ENCODE assay signal across 22 mouse cellular contexts in genomic region chr11:4853021-4853420, GRCm38 (mm10). TPM values are rescaled to one million over a fixed set of nuclear protein-coding genes. Genes with fewer than 3 reads are reported as not detected.
DNase-seq lines count a peak whose midpoint lies in the region; ATAC-seq and TF ChIP-seq lines count a peak whose summit lies in the region.
"Had no signal": no experiment of that assay in that cellular context is flagged by ENCODE, and none has a peak within 500 bp of the region (broad histone marks: within the 10 kb centered on the region; RNA-seq: fewer than 3 reads in every experiment).

No protein-coding gene starts in this region.

- H3K27ac ChIP-seq in intestine, postnatal 0 days (ENCODE audit: low read depth, low read length): no peak overlapping the region
- H3K27ac ChIP-seq in intestine, embryonic 16.5 days (ENCODE audit: low read length): no peak overlapping the region
- no peak overlapping the region for H3K27ac ChIP-seq in stomach, postnatal 0 days (replicated peaks)
- H3K27ac ChIP-seq: embryonic facial prominence, embryonic 12.5 days; heart, adult 2 months; heart, embryonic 15.5 days; hindbrain, embryonic 13.5 days; hindbrain, postnatal 0 days; intestine, embryonic 15.5 days had no signal

- H3K4me1 ChIP-seq in intestine, postnatal 0 days (replicated peaks; ENCODE audit: control insufficient read depth, insufficient read depth, low read length): no peaks in the 10 kb centered on the region
- H3K4me1 ChIP-seq in intestine, embryonic 16.5 days (ENCODE audit: control insufficient read depth, insufficient read depth, low read length): peaks cover 2% of the 10 kb centered on the region
- H3K4me1 ChIP-seq in E14TG2a.4 (replicated peaks; ENCODE audit: low read depth, low read length): peaks cover 44% of the 10 kb centered on the region
- H3K4me1 ChIP-seq in stomach, postnatal 0 days (replicated peaks; ENCODE audit: control insufficient read depth, insufficient read depth): no peaks in the 10 kb centered on the region

- 0 out of 2 replicates have a peak, but pooled peaks have one; percentile 15 for TF ChIP-seq CTCF in intestine, postnatal 0 days (IDR thresholded peaks at IDR 0.05; ENCODE audit: low read depth)
- TF ChIP-seq CTCF in E14TG2a.4 (conservative IDR thresholded peaks at IDR 0.05; ENCODE audit: low read length) (peak; percentile 31; the same call in 1 of the 2 replicates), Patski (IDR thresholded peaks at IDR 0.05) (peak; percentile 14)
- peak; percentile 20; the same call in 1 of the 2 replicates for TF ChIP-seq CTCF in stomach, postnatal 0 days (IDR thresholded peaks at IDR 0.05; ENCODE audit: low read depth)

- no peak overlapping the region for H3K4me3 ChIP-seq in intestine, postnatal 0 days (ENCODE audit: low read depth, low read length)
- no peak overlapping the region for H3K4me3 ChIP-seq in intestine, embryonic 16.5 days (ENCODE audit: low read length)
- no peak overlapping the region for H3K4me3 ChIP-seq in E14TG2a.4 (replicated peaks; ENCODE audit: low read length)
- H3K4me3 ChIP-seq in stomach, postnatal 0 days (ENCODE audit: low read depth, low read length): no peak overlapping the region
- H3K4me3 ChIP-seq: embryonic facial prominence, embryonic 12.5 days; heart, adult 2 months; heart, embryonic 15.5 days; hindbrain, embryonic 13.5 days; intestine, embryonic 15.5 days had no signal

- in situ Hi-C loops in Patski (cut with MboI; ENCODE audit: low pct_unique_long_range_greater_than_20kb): no loop called here

- ATAC-seq in intestine, postnatal 0 days: no peak
- ATAC-seq in intestine, embryonic 16.5 days: no peak
- no peak for ATAC-seq in Patski
- no peak for ATAC-seq in stomach, postnatal 0 days (ENCODE audit: low FRiP score, low TSS enrichment)
- no peak for ATAC-seq in inflammation-experienced regulatory T-cells, adult 6 months
- ATAC-seq: activated CD4-positive, CD25-positive, alpha-beta regulatory T cell, adult 4 months; forebrain, embryonic 16.5 days; hindbrain, postnatal 0 days; intestine, embryonic 15.5 days had no signal

- H3K27me3 ChIP-seq in intestine, postnatal 0 days (replicated peaks; ENCODE audit: control insufficient read depth, insufficient read depth, low read length): no peaks in the 10 kb centered on the region
- H3K27me3 ChIP-seq in intestine, embryonic 16.5 days (replicated peaks; ENCODE audit: control insufficient read depth, insufficient read depth, low read length): no peaks in the 10 kb centered on the region
- H3K27me3 ChIP-seq in E14TG2a.4 (ENCODE audit: insufficient read depth, low read length): no peaks in the 10 kb centered on the region
- no peaks in the 10 kb centered on the region for H3K27me3 ChIP-seq in Patski
- no peaks in the 10 kb centered on the region for H3K27me3 ChIP-seq in stomach, postnatal 0 days (ENCODE audit: control insufficient read depth, insufficient read depth, low read length)
- H3K27me3 ChIP-seq: embryonic facial prominence, embryonic 12.5 days; heart, embryonic 15.5 days; hindbrain, embryonic 13.5 days; intestine, embryonic 15.5 days had no signal

- DNase-seq in Patski (ENCODE audit: low read depth, low spot score): no peak
- no peak for DNase-seq in stomach, postnatal 0 days (ENCODE audit: low spot score)
- DNase-seq in cerebellum, adult 9-11 months: no peak
- DNase-seq: adrenal gland, adult 2 months; adrenal gland, postnatal 25 days; cerebellum, adult 2 months; cerebellum, postnatal 25 days; gastrocnemius, postnatal 14 days; heart, adult 2 months; heart, postnatal 14 days had no signal

- CTCF ChIA-PET in Patski (lab: Charles Lee): interaction anchor here (1.0 to 1.4 kb wide), 2 partner anchors 8 to 30 kb away, joined by 3 to 4 read pairs; no protein-coding TSS in a partner anchor

- no peaks in the 10 kb centered on the region for H3K36me3 ChIP-seq in intestine, postnatal 0 days (ENCODE audit: control insufficient read depth, insufficient read depth)
- H3K36me3 ChIP-seq in intestine, embryonic 16.5 days (ENCODE audit: control insufficient read depth, insufficient read depth, low read length): no peaks in the 10 kb centered on the region
- H3K36me3 ChIP-seq in E14TG2a.4 (ENCODE audit: insufficient read depth, low read length): 0 out of 2 replicates have a peak, but pooled peaks cover 7% of the 10 kb centered on the region
- H3K36me3 ChIP-seq in stomach, postnatal 0 days (ENCODE audit: control insufficient read depth, insufficient read depth, low read length): no peaks in the 10 kb centered on the region
- H3K36me3 ChIP-seq: embryonic facial prominence, embryonic 12.5 days; heart, embryonic 15.5 days; hindbrain, embryonic 13.5 days; intestine, embryonic 15.5 days had no signal

- no peaks in the 10 kb centered on the region for H3K9me3 ChIP-seq in intestine, postnatal 0 days (ENCODE audit: control insufficient read depth)
- H3K9me3 ChIP-seq in intestine, embryonic 16.5 days (ENCODE audit: control insufficient read depth, low read length): no peaks in the 10 kb centered on the region
- peaks cover 9% of the 10 kb centered on the region for H3K9me3 ChIP-seq in E14TG2a.4 (ENCODE audit: low read length)
- no peaks in the 10 kb centered on the region for H3K9me3 ChIP-seq in stomach, postnatal 0 days (ENCODE audit: control insufficient read depth, low read length)
- H3K9me3 ChIP-seq: embryonic facial prominence, embryonic 12.5 days; heart, embryonic 15.5 days; hindbrain, embryonic 13.5 days; intestine, embryonic 15.5 days had no signal

- TF ChIP-seq EP300 in stomach, postnatal 0 days (optimal IDR thresholded peaks at IDR 0.05): no peak

- POLR2A ChIA-PET in Patski (lab: Charles Lee): no interaction called here

- no peak overlapping the region for H3K4me2 ChIP-seq in intestine, postnatal 0 days (replicated peaks; ENCODE audit: low read depth)
- no peak overlapping the region for H3K4me2 ChIP-seq in intestine, embryonic 16.5 days (ENCODE audit: low read depth, low read length)
- no peak overlapping the region for H3K4me2 ChIP-seq in stomach, postnatal 0 days (replicated peaks; ENCODE audit: low read depth)
- H3K4me2 ChIP-seq: embryonic facial prominence, embryonic 12.5 days; heart, embryonic 11.5 days; heart, embryonic 15.5 days; hindbrain, embryonic 13.5 days; intestine, embryonic 15.5 days had no signal

- no peak overlapping the region for H3K9ac ChIP-seq in intestine, postnatal 0 days (ENCODE audit: low read depth, low read length)
- no peak overlapping the region for H3K9ac ChIP-seq in intestine, embryonic 16.5 days (ENCODE audit: low read depth, low read length)
- no peak overlapping the region for H3K9ac ChIP-seq in stomach, postnatal 0 days (ENCODE audit: low read length)
- H3K9ac ChIP-seq: embryonic facial prominence, embryonic 12.5 days; heart, embryonic 15.5 days; hindbrain, embryonic 13.5 days; intestine, embryonic 15.5 days had no signal

RNA-seq across cellular contexts. Expression of gene Nf2, which starts 3.7 kb away (rescaled TPM):
- 16.0 and 16.6 TPM in 2 replicates for polyA plus RNA-seq in intestine, postnatal 0 days (2015; fragmentation: Nextera tagmentation; extraction: Ambion mirVana)
- polyA plus RNA-seq in intestine, embryonic 16.5 days (2015; fragmentation: Nextera tagmentation; extraction: Ambion mirVana): 38.0 and 38.8 TPM in 2 replicates
- 93.1 TPM for polyA plus RNA-seq in Patski (2021)
- polyA plus RNA-seq in stomach, postnatal 0 days (2015; fragmentation: Nextera tagmentation; extraction: Ambion mirVana): 18.2 and 18.7 TPM in 2 replicates
- 10 to 100 TPM; 18.7 to 22.5 (median 19.3) TPM for polyA plus RNA-seq in inflammation-experienced regulatory T-cells, adult 6 months (2017; shearing (Covaris generic))

RNA-seq across cellular contexts. Expression of gene Nipsnap1, which starts 20.7 kb away (rescaled TPM):
- polyA plus RNA-seq in intestine, postnatal 0 days (2015; fragmentation: Nextera tagmentation; extraction: Ambion mirVana): 59.1 and 62.0 TPM in 2 replicates
- polyA plus RNA-seq in intestine, embryonic 16.5 days (2015; fragmentation: Nextera tagmentation; extraction: Ambion mirVana): 112 and 119 TPM in 2 replicates
- 94.7 TPM for polyA plus RNA-seq in Patski (2021)
- polyA plus RNA-seq in stomach, postnatal 0 days (2015; fragmentation: Nextera tagmentation; extraction: Ambion mirVana): 28.2 and 29.7 TPM in 2 replicates
- 10 to 100 TPM; 39.9 to 64.8 (median 57.5) TPM for polyA plus RNA-seq in inflammation-experienced regulatory T-cells, adult 6 months (2017; shearing (Covaris generic))

RNA-seq across cellular contexts. Expression of gene Thoc5, which starts 42.1 kb away (rescaled TPM):
- polyA plus RNA-seq in intestine, postnatal 0 days (2015; fragmentation: Nextera tagmentation; extraction: Ambion mirVana): 15.9 TPM in 2 replicates
- 30.3 and 32.7 TPM in 2 replicates for polyA plus RNA-seq in intestine, embryonic 16.5 days (2015; fragmentation: Nextera tagmentation; extraction: Ambion mirVana)
- 44.2 TPM for polyA plus RNA-seq in Patski (2021)
- polyA plus RNA-seq in stomach, postnatal 0 days (2015; fragmentation: Nextera tagmentation; extraction: Ambion mirVana): 18.3 and 21.0 TPM in 2 replicates
- polyA plus RNA-seq in inflammation-experienced regulatory T-cells, adult 6 months (2017; shearing (Covaris generic)): 10 to 100 TPM; 32.7 to 43.7 (median 36.2) TPM
